ENCODE assay signal across 26 mouse cellular contexts in genomic region chr5:62587348-62587747, GRCm38 (mm10).
"Had no signal": no experiment of that assay in that cellular context is flagged by ENCODE, and none has a peak within 500 bp of the region (broad histone marks: within the 10 kb centered on the region; RNA-seq: fewer than 3 reads in every experiment).

No protein-coding gene starts in this region.

- H3K9me3 ChIP-seq: heart, embryonic 10.5 days; heart, embryonic 12.5 days; hindbrain, embryonic 13.5 days; hindbrain, embryonic 15.5 days; kidney, embryonic 15.5 days; limb, embryonic 13.5 days; limb, embryonic 15.5 days; liver, embryonic 12.5 days had no signal

- H3K36me3 ChIP-seq: heart, embryonic 10.5 days; heart, embryonic 12.5 days; hindbrain, embryonic 13.5 days; hindbrain, embryonic 15.5 days; kidney, embryonic 15.5 days; limb, embryonic 13.5 days; limb, embryonic 15.5 days; liver, embryonic 12.5 days had no signal

- DNase-seq: gastrocnemius, adult 2 months; gastrocnemius, postnatal 10 days; gastrocnemius, postnatal 25 days; heart, adult 18-20 months; heart, postnatal 10 days; heart, postnatal 36 days; kidney, adult 11 months; kidney, adult 2 months; kidney, adult 9 months; kidney, postnatal 14 days; kidney, postnatal 36 days; layer of hippocampus, adult 9-11 months; layer of hippocampus, postnatal 36 days; left cerebral cortex, postnatal 4 days had no signal

- H3K4me3 ChIP-seq: gastrocnemius, adult 2 months; heart, embryonic 10.5 days; heart, embryonic 12.5 days; hindbrain, embryonic 13.5 days; hindbrain, embryonic 15.5 days; kidney, embryonic 15.5 days; limb, embryonic 13.5 days; limb, embryonic 15.5 days; liver, embryonic 12.5 days had no signal

- H3K9ac ChIP-seq: heart, embryonic 12.5 days; hindbrain, embryonic 13.5 days; hindbrain, embryonic 15.5 days; kidney, embryonic 15.5 days; limb, embryonic 13.5 days; limb, embryonic 15.5 days; liver, embryonic 12.5 days; liver, embryonic 14.5 days had no signal

- H3K4me1 ChIP-seq: heart, embryonic 10.5 days; heart, embryonic 12.5 days; hindbrain, embryonic 13.5 days; hindbrain, embryonic 15.5 days; kidney, embryonic 15.5 days; limb, embryonic 13.5 days; limb, embryonic 15.5 days; liver, embryonic 12.5 days had no signal

- ATAC-seq: hindbrain, postnatal 0 days; intestine, embryonic 16.5 days; liver, embryonic 12.5 days had no signal

- H3K27me3 ChIP-seq: heart, embryonic 12.5 days; hindbrain, embryonic 13.5 days; hindbrain, embryonic 15.5 days; kidney, embryonic 15.5 days; limb, embryonic 13.5 days; limb, embryonic 15.5 days; liver, embryonic 12.5 days had no signal

- H3K4me2 ChIP-seq: heart, embryonic 12.5 days; hindbrain, embryonic 13.5 days; hindbrain, embryonic 15.5 days; kidney, embryonic 15.5 days; limb, embryonic 13.5 days; limb, embryonic 15.5 days; liver, embryonic 12.5 days had no signal

- H3K27ac ChIP-seq: gastrocnemius, adult 2 months; heart, embryonic 10.5 days; hindbrain, embryonic 13.5 days; hindbrain, embryonic 15.5 days; hindbrain, postnatal 0 days; kidney, embryonic 15.5 days; kidney, postnatal 0 days; limb, embryonic 13.5 days; limb, embryonic 15.5 days; liver, embryonic 12.5 days; liver, embryonic 14.5 days had no signal
